Mouse (Mus musculus) heart, embryonic 16.5 days (tissue): Measurements from ENCODE around the gene Mum1l1. TPM values are rescaled to one million over a fixed set of nuclear protein-coding genes. Genes with fewer than 3 reads are reported as not detected.
"Not testable (repeated sequence)": the region's sequence is repeated elsewhere in the genome, so short reads cannot be mapped to it uniquely, and the experiment has no call there.

Experiments
- ATAC-seq: fragments of 200-750 bp; cut with Nextera tagmentation; replicated peaks from 2 replicates; pipeline ENCODE4 v1.8.0; 2017; ENCODE audit warnings: moderate number of reproducible peaks; ENCODE audit not compliant: insufficient read depth, low FRiP score; ENCODE audit errors: extremely low read depth
- H3K27ac ChIP-seq: fragments of 300-500 bp; sonication (generic); 2 replicates; pipeline ENCODE4 v1.5.1; 2014; ENCODE audit warnings: mild to moderate bottlenecking, low read length, control low read depth, moderate library complexity
- H3K27me3 ChIP-seq: fragments of 300-500 bp; sonication (generic); 2 replicates; pipeline ENCODE4 v1.6.1; 2014; ENCODE audit warnings: low read length, mixed read lengths; ENCODE audit not compliant: control insufficient read depth, insufficient read depth
- H3K36me3 ChIP-seq: fragments of 300-500 bp; sonication (generic); 2 replicates; pipeline ENCODE4 v1.6.1; 2014; ENCODE audit not compliant: control insufficient read depth, insufficient read depth
- H3K4me1 ChIP-seq: fragments of 300-500 bp; sonication (generic); 2 replicates; pipeline ENCODE4 v1.6.1; 2014; ENCODE audit warnings: low read length, mixed read lengths; ENCODE audit not compliant: control insufficient read depth, insufficient read depth
- H3K4me2 ChIP-seq: fragments of 300-500 bp; sonication (generic); 2 replicates; pipeline ENCODE4 v1.6.1; 2014; ENCODE audit warnings: low read depth, mild to moderate bottlenecking, control low read depth, low read length
- H3K4me3 ChIP-seq: fragments of 300-500 bp; sonication (generic); 2 replicates; pipeline ENCODE4 v1.5.1; 2014; ENCODE audit warnings: mild to moderate bottlenecking, control low read depth, low read length
- H3K9ac ChIP-seq: fragments of 300-500 bp; sonication (generic); 2 replicates; pipeline ENCODE4 v1.6.1; 2014; ENCODE audit warnings: low read length, control low read depth
- H3K9me3 ChIP-seq: fragments of 300-500 bp; sonication (generic); replicated peaks from 2 replicates; pipeline ENCODE4 v1.6.1; 2016; ENCODE audit warnings: low read length; ENCODE audit not compliant: control insufficient read depth
- WGBS: fragments of 180-500 bp; shearing (Covaris S2); extraction: QIAGEN DNeasy Blood & Tissue Kit; methylation state at CpG from one replicate; pipeline ENCODE4 v1.1.7; 2014; 5-methylcytosine and 5-hydroxymethylcytosine counted together
- polyA plus RNA-seq: library from polyadenylated mRNA; unstranded; fragments of >200 nt; fragmentation: Nextera tagmentation; extraction: Ambion mirVana; gene quantifications from 2 replicates; pipeline ENCODE4 v1.2.1, GENCODE M21; 2015

Mum1l1 gene
- 27.7 and 31.3 TPM in 2 replicates for polyA plus RNA-seq

DNA sequence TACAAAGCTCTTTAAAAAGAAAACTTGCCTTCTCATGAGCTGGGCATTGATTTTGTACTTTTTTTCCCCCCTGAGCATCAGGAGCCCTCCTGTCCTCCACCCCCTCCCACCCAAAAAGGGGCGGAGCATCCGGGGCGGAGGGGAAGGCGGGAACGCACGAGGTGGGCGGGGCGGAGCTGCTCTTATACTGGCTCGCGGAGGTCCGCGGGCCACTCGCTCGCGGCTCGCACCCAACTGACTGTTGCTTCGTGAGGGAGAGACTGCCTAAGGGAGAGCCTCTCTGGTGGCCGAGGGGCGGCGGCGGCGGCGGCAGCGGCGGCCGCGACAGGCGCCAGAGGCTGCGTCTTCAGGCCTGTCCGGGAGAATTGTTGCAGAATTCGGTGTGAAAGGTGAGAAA is at the start of gene Mum1l1:
Mum1l1 (plus strand) TSS at position 214 of the 397 bp plus-strand sequence.
- 16% methylated on average over 28 of the region's 31 CpGs for WGBS
- H3K9ac ChIP-seq = peak within 1 kb of the TSS; percentile 68
- H3K36me3 ChIP-seq = no peaks in the 10 kb centered on the region
- peak within 1 kb of the TSS; percentile 55 for H3K4me3 ChIP-seq
- H3K27ac ChIP-seq = peak within 1 kb of the TSS; percentile 48; the same call in 1 of the 2 replicates
- no peaks in the 10 kb centered on the region for H3K27me3 ChIP-seq
- peak; percentile 97 for ATAC-seq
- H3K4me1 ChIP-seq = peaks cover 3% of the 10 kb centered on the region; the same call in 1 of the 2 replicates
- H3K4me2 ChIP-seq = peak within 1 kb of the TSS; percentile 61
- no peaks in the 10 kb centered on the region for H3K9me3 ChIP-seq

DNA sequence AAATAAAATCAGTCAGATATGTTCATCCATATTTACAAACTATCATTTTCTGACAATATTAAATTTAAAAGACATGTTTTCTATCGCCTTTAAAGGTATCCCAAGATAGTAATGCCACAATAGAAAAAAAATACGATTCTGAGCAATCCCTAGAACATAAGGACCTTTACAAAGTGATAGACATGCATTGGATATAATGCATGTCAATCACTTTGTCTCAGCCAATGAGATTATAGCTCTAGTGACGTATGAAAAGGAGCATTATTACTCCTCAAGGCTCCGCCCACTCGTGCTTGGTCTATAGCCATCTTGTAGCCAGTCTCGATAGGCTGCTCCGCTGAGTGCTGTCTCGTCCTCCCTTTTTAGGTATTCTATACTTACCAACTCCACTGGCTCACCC is 30.9 kb upstream of the Mum1l1 start, which contains the start of gene 4933428M09Rik:
4933428M09Rik (plus strand) TSS at position 301 of the 400 bp plus-strand sequence.
- H3K4me2 ChIP-seq = no peak within 1 kb of the TSS
- no peaks in the 10 kb centered on the region for H3K36me3 ChIP-seq
- H3K9me3 ChIP-seq = no peaks in the 10 kb centered on the region
- H3K4me1 ChIP-seq = no peaks in the 10 kb centered on the region
- no peak for ATAC-seq
- no peaks in the 10 kb centered on the region for H3K27me3 ChIP-seq
- no peak within 1 kb of the TSS for H3K4me3 ChIP-seq
- H3K9ac ChIP-seq = no peak within 1 kb of the TSS
- H3K27ac ChIP-seq = no peak within 1 kb of the TSS
- WGBS = 85% methylated on average over 8 of the region's 8 CpGs

- H3K4me3 ChIP-seq, H3K9ac ChIP-seq, H3K4me2 ChIP-seq, H3K4me1 ChIP-seq, ATAC-seq, H3K27me3 ChIP-seq, H3K36me3 ChIP-seq, H3K27ac ChIP-seq, H3K9me3 ChIP-seq: not testable (repeated sequence)
- WGBS = 89% methylated on average over 3 of the region's 3 CpGs
Measured at GRCm38 (mm10) chrX:139191506-139191905, 18.3 kb upstream of the Mum1l1 start.

DNA sequence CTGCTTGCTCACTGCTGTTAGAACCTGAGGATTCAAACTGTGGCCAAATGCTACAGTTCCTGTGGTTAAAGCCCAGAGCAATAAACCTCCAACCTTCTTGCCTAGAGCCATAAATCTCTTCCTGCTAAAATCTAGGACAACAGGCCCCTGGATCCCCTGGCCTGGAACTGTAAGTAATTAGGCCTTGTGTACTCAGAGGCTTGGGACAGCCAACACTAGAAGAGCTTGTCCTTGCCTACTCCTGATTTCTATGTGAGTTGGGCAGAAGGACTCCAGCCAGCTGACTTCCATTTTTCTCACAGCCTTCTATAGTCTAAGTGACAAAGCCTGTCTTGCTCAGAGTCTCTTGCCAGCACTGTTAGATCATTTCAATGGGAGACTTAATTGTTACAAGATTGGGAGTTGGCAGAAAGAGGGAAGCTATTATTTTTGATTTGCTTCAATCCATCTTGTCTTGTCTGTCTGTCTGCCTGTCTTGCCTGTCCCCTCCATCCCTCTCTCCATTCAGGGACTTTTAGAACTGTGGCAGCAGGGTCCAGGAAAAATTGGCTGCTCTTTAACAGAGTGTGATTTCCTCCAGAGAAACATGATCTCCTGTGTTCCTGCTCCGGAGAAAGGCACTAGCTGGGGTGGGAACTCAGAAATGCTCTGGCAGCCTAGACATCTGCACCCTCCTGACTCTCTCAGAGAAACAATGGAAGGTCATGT is 15.1 kb upstream of the Mum1l1 start:
- Histone ChIP-seq H3K4me3 (no peak overlapping the region), H3K9me3 (0 out of 2 replicates have a peak, but pooled peaks cover 3% of the 10 kb centered on the region), H3K9ac (no peak overlapping the region), H3K36me3 (no peaks in the 10 kb centered on the region), H3K4me2 (no peak overlapping the region), H3K4me1 (no peaks in the 10 kb centered on the region), H3K27me3 (no peaks in the 10 kb centered on the region), H3K27ac (no peak overlapping the region)
- WGBS = 21% methylated on average over 1 of the region's 1 CpGs
- ATAC-seq = no peak

DNA sequence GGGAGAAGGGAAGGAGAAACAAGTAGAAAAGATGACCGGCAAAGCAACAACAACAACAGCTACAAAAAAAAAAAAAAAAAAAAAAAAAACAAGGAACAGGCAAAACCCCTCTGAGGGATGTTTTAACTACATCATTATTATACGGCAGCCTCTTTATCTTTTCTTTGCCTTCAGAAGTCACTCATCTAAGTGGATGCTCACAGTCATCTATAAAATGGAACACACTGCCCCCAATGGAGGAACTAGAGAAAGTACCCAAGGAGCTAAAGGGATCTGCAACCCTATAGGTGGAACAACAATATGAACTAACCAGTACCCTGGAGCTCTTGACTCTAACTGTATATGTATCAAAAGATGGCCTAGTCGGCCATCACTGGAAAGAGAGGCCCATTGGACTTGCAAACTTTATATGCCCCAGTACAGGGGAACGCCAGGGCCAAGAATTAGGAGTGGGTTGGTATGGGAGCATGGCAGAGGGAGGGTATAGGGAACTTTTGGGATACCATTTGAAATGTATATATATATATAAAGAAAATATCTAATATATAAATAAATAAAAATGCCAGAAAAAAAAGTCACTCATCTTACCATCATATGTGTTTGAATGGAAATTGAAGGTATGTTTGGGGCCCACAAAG is 532 bp upstream of the Mum1l1 start:
- H3K9ac ChIP-seq, H3K27me3 ChIP-seq, ATAC-seq, H3K4me1 ChIP-seq, H3K36me3 ChIP-seq, H3K27ac ChIP-seq, H3K9me3 ChIP-seq: not testable (repeated sequence)
- H3K4me2 ChIP-seq = peak overlapping the region; percentile 61
- WGBS = 68% methylated on average over 4 of the region's 4 CpGs
- peak overlapping the region; percentile 55; the same call in 1 of the 2 replicates for H3K4me3 ChIP-seq

- Histone ChIP-seq H3K4me2 (no peak overlapping the region), H3K27me3 (no peaks in the 10 kb centered on the region), H3K27ac (no peak overlapping the region), H3K9me3 (no peaks in the 10 kb centered on the region), H3K36me3 (no peaks in the 10 kb centered on the region), H3K4me1 (peaks cover 5% of the 10 kb centered on the region), H3K9ac (no peak overlapping the region), H3K4me3 (no peak overlapping the region)
- no peak for ATAC-seq
- 63% methylated on average over 4 of the region's 4 CpGs for WGBS
Measured at GRCm38 (mm10) chrX:139214765-139215164, 4.9 kb downstream of the Mum1l1 start.

- WGBS = 64% methylated on average over 5 of the region's 5 CpGs
- H3K9me3 ChIP-seq = no peaks in the 10 kb centered on the region
- H3K36me3 ChIP-seq = no peaks in the 10 kb centered on the region
- H3K27me3 ChIP-seq = no peaks in the 10 kb centered on the region
- H3K4me1 ChIP-seq = peaks cover 7% of the 10 kb centered on the region
- no peak for ATAC-seq
- H3K4me3 ChIP-seq = no peak overlapping the region; the same call in 1 of the 2 replicates
- H3K27ac ChIP-seq = no peak overlapping the region
- peak overlapping the region; percentile 54; the same call in 1 of the 2 replicates for H3K4me2 ChIP-seq
- H3K9ac ChIP-seq = no peak overlapping the region
Measured at GRCm38 (mm10) chrX:139216409-139216808, 6.6 kb downstream of the Mum1l1 start.

- Histone ChIP-seq H3K9ac (peak overlapping the region; percentile 64), H3K9me3 (no peaks in the 10 kb centered on the region), H3K36me3 (no peaks in the 10 kb centered on the region), H3K4me2 (peak overlapping the region; percentile 54), H3K27ac (peak overlapping the region; percentile 63), H3K27me3 (no peaks in the 10 kb centered on the region), H3K4me3 (peak overlapping the region; percentile 59), H3K4me1 (peaks cover 7% of the 10 kb centered on the region)
- WGBS = 12% methylated on average over 22 of the region's 22 CpGs
- peak; percentile 83 for ATAC-seq
Measured at GRCm38 (mm10) chrX:139216991-139217593, 7.2 kb downstream of the Mum1l1 start.

DNA sequence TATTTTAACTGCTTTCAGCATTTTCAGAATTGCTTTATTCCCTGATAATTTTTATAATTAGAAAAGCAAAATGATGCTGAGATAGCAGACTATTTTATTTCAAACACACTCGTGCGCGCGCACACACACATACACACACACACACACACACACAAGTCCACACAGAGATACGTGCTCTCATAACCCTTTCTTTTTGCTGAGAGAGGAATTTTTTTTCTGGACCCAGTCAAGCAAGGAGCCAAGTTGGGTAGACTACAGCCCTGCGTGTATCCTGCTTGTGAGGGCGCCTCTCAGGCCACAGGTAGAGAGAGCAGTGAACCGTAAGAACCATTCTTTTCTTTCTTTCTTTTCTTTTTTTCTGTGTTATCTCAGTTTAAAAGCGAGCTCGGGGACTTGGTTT is 7.9 kb downstream of the Mum1l1 start:
- peak overlapping the region; percentile 54 for H3K4me2 ChIP-seq
- peaks cover 7% of the 10 kb centered on the region for H3K4me1 ChIP-seq
- H3K9ac ChIP-seq = peak overlapping the region; percentile 64
- H3K36me3 ChIP-seq = no peaks in the 10 kb centered on the region
- no peaks in the 10 kb centered on the region for H3K27me3 ChIP-seq
- H3K4me3 ChIP-seq = peak overlapping the region; percentile 59
- no peaks in the 10 kb centered on the region for H3K9me3 ChIP-seq
- peak overlapping the region; percentile 54 for H3K27ac ChIP-seq
- no peak for ATAC-seq
- WGBS = 42% methylated on average over 10 of the region's 10 CpGs
